Mouse (Mus musculus) left cerebral cortex, postnatal 25 days (tissue): ENCODE data around the gene Ccdc167. TPM values are rescaled to one million over a fixed set of nuclear protein-coding genes. Genes with fewer than 3 reads are reported as not detected.

Experiments
- DNase-seq, 2 experiments: peaks; one replicate each; pipeline ENCODE4 v3.0.0; 2022; ENCODE audit warnings: low spot score in 2 of 2, mixed read lengths in 1 of 2
- intact Hi-C: fragments of 180-260 bp; cut with DNase I; formaldehyde crosslinking; loops from one replicate; pipeline ENCODE4 v1.15.1; 2025
- total RNA-seq, 2 experiments: library from RNA; stranded (reverse); gene quantifications; 2 replicates each; pipeline ENCODE4 v1.2.3; 2021

The Ccdc167 gene
- total RNA-seq, 2 experiments from 2014 or later = 16.2 to 16.9 TPM

DNA sequence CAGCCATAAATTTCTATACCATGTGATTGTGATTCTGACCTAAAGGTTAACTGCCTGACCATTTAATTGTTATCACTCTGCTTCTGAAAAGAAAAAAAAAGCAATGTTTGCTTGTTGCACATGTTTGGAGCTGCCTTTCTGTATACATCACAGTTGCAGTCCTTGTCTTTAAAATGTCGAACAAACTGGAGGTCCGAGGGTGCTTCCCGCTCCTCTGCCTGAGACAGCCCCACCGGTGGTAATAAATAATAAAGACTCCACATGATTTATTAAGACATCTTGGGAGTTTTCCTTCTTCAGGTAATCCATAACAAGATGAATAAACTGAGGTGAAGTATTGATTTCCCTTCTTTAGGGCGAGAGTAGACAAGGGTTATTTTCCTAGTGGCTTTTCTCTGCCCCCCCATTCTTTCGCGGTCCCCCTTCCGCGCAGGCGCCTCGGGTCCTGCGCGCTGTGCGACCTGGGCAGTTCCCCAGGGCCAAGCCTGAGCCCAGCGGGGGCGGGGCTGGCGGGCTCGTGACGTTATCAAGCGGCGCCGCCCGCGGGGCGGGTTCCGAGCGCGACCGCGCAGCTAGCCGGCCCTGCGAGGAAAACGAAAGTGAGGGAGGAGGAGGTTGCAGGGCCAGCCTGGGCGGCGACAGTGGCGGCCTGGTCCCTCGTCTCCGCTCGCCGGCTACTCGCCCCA lies 56.6 kb downstream of the Ccdc167 start, which contains the start of gene Cmtr1:
Gene Cmtr1, plus strand, starts transcription at position 520 of the 686 bp plus-strand sequence.
- DNase-seq = peak; percentile 95 to 96
- intact Hi-C loops = no loop called here

DNA sequence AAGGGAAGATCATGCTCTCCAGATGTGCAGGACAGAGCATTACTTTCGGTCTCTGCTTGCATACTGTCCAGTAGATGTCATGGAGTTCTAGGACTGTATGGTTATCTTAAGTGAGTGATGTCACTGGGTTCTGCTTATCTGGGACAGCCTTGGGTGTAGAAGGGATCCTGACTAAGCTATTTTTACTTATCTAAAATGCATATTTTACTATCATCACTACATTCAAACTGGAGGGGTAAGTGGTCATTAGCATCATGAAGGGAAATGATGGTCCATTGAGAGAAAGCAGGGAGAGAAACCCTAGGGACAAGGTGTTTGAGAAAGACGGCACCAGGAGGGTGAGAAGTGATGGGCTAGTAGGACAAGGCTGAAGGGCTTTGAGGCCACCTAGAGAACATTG lies 58.6 kb downstream of the Ccdc167 start:
- intact Hi-C loops = no loop called here
- DNase-seq = no peak

- DNase-seq = no peak
- intact Hi-C loops = no loop called here
These were observed 74.6 kb downstream of the Ccdc167 start for GRCm38 (mm10) chr17:29642219-29642618.

GRCm38 (mm10) chr17:29640971-29641370 lies 75.9 kb downstream of the Ccdc167 start:
- DNase-seq = no peak
- intact Hi-C loops = no loop called here

GRCm38 (mm10) chr17:29637895-29638294 lies 78.9 kb downstream of the Ccdc167 start:
- intact Hi-C loops = loop anchor here (10.0 kb wide), 1 partner anchor 247 kb away; no protein-coding TSS in a partner anchor
- no peak for DNase-seq

GRCm38 (mm10) chr17:29637377-29637776 lies 79.5 kb downstream of the Ccdc167 start:
- no peak for DNase-seq
- intact Hi-C loops = loop anchor here (10.0 kb wide), 1 partner anchor 247 kb away; no protein-coding TSS in a partner anchor

Other genes with a start within 250 kb of the Ccdc167 start
- gene Pim1, start 226.3 kb downstream of the Ccdc167 start, total RNA-seq = 1 to 10 TPM; 6.8 to 7.4 TPM
- gene Gm17657, start 167.4 kb downstream of the Ccdc167 start, total RNA-seq = not detected
- gene Tbc1d22b, start 167.3 kb downstream of the Ccdc167 start, total RNA-seq = 10 to 100 TPM; 42.3 to 43.2 TPM
- gene Tmem217, start 164.7 kb downstream of the Ccdc167 start, total RNA-seq = not detected
- 10 to 100 TPM; 59.1 to 70.2 TPM for gene Rnf8, start 102.3 kb downstream of the Ccdc167 start, total RNA-seq
- 1 to 10 TPM; 4.3 TPM for gene Gm28043, start 102.2 kb downstream of the Ccdc167 start, total RNA-seq
- 100 to 1,000 TPM in 1 of 2 experiments, 10 to 100 TPM in 1; 96.9 to 118 TPM for gene Cmtr1, start 56.4 kb downstream of the Ccdc167 start, total RNA-seq